Mouse (Mus musculus): Measurements from ENCODE around the gene Dcaf6.
"Not testable (repeated sequence)": the region's sequence is repeated elsewhere in the genome, so short reads cannot be mapped to it uniquely, and the experiment has no call there.

The Dcaf6 gene

DNA sequence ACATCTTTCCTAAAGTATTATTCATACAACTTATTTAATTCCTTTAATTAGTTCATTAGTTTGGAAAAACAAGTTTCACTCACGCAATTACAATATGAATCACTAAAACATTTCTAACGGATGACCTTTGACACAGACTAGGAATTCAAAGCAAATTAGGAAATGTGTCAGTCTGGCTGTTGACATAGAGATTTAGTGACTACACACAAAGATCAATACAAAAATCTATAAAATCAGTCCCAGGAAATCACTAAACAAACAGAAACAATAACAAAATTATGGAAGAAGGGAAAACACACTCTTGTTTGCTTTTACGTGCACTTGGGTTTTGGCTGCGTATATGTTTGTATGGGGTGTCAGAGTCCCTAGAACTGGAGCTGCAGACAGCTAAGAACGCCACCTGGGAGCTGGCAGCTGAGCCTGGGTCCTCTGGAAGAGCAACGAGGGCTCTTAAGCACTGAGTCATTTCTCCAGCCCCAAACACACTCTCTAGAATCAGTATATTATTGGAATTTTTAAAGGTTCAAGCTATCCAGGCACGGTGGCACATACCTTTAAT, 38.8 kb downstream of the Dcaf6 start:
- no peak for DNase-seq (ENCODE audit: low spot score in 2 of 2)

DNA sequence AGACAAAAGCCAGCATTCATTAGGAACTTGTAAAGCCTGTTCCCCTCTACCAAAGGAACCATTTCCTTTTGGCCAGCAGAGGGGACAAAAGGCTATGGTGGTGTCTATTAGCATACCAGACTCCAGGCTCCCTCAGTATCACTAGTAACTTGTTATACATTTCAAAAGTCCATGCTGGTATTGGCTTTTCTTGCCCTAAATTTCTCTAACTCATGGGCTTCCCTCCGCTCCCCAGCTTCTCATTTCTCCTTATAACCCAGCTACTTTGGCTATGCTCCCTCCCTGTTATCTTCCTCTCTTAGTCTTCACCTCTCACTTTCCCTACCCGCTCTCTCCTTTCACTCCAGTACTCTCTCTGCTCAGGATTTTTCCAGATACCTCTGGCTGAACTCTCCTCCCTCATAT, 63.9 kb downstream of the Dcaf6 start:
- no peak for DNase-seq (ENCODE audit: low spot score in 2 of 2)

DNA sequence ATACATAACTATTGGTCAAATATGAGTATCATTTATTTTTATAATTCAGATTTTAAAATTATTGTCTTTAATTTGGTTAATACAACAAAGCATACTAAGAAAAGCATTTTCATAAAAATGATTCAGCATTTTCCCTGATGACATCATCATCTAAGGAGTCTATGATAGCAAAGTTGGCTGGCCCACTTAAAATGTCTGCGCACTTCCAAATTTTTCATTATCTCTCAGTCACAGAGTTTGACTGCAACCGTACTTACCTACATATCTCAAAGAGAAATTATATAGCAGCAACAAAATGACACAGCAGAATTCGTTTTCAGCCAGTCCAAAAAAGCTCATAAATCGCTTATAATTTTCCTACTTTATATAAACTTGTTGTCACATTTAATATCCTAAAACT, 64.3 kb downstream of the Dcaf6 start:
- DNase-seq (ENCODE audit: low spot score in 2 of 2): no peak

DNA sequence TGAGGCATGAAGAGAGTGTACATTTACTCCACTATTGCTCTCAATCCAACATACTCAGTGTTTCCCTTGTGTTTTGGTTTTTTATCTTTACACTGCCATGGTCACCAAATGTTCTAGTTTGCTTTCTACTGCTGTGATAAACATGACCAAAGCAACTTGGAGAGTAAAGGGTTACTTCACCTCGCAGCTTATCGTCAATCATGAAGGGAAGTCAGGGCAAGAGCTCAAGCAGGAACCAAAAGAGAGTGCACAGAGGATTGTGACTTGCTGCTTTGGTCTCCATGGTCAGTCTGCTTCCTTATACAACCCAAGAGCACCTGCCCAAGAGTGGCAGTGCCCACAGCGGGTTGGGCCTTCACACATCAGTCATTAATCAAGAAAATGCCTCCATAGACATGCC, 65.4 kb downstream of the Dcaf6 start:
- no peak for DNase-seq (ENCODE audit: low spot score in 2 of 2)

DNA sequence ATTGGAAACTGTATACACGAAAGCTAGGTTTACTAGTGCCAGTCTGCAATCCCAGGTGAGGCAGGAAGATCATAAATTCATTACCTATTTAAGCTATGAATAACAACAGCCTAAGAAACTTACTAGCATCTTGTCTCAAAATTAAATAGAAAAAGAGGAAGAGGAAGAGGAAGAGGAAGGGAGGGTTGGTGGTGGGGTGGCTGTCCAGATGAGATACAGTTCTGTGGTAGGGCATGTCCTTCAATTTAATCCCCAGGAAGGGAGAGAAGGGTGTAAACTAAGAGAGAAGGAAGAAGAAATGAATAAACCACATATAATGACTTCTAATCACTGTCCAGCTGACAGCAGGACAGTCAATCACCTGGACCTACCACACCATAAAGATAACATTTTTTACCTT, 67.2 kb downstream of the Dcaf6 start:
- DNase-seq (ENCODE audit: low spot score in 2 of 2): no peak

DNA sequence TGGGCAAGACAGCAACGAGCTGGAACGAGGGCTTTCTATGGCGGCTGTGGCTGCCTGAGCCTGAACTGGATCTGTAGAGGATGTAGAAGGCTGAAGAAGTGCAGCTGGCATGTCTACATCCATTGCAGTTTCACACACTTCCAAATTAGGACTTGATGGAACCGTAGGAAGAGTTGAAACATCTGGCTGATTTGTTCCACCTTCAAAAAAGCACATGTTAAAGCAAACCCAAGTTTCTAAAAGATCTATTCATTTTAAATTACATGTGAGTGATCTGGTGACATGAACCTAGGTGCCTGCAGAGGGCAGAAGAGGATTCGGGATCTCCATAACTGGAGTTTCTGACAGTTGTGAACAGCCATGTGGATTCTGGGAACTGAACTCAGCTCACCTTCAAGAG, 71.6 kb downstream of the Dcaf6 start:
- no peak for DNase-seq (ENCODE audit: low spot score in 2 of 2)

DNA sequence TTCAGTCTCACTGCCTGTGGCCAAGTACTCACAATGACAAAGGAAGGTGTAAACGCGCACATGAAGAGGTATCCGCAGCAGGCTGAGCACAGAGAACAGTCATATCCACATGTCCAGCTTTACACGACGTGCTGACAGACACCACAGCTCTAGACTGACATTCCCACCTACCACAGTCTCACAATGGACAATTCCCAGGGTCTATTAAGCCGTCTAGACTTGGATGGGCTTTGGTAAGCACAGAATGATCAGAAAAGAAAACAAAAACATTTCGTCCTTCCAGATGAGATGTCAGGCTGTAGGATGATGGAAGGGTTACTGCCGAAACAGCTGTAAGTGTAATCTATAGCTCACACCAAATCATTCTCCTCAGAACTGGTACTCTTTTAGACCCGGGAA, 73.8 kb downstream of the Dcaf6 start:
- DNase-seq (ENCODE audit: low spot score in 2 of 2): no peak

DNA sequence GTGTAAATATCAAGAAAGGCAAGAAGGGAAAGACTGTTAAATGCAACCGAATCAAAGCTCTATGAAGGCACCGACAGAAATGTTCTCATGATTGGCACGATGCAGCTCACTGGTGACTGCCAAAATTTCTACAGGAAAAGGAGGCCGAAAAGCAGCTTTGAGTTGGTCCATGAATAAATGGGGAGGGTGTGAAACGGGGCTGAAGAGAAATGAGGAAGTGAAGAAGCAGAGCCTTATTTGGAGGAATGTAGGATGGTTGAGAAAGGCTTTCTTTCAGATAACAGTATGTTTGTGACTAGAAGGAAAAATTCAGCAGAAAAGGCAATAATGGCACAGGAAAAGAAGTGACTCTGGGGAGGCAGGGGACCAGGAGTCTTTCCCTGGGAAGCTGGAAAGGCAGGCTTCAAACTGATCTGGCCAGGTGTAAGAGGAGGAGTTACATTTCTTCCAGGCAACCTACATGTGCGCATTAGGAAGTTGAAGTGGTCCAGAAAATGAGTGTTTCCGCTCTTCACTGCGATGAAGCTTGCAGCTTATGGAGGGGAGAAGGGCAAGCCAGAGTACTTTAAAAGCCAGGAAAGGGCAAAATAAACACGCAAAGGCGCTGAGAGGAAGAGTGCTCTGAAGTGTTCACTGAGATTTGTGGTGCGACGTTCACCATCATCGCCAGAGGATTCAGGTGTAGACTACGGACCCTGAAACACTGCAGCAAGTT, 74.3 kb downstream of the Dcaf6 start:
- DNase-seq (ENCODE audit: low spot score in 2 of 2): no peak

DNA sequence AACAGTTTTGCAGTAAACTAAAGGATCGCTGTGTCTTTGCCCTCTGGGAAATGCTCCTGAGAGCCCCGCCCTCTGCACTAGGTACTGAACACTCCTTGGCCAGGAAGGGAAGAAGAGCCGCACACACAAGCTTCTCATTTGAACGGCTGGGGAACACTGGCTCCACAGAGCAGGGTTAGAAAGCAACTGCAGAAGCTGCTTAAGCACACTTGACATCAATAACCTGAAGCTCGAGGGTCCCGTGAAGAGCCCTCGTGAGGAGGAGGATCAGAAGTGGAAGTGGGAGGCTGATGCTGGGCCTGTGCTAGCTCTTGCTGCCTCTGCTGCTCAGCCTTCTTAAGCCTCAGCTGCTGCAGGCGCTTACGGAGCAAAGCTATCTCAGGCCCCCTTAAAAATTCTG, 86.4 kb downstream of the Dcaf6 start:
- DNase-seq (ENCODE audit: low spot score in 2 of 2): no peak

DNA sequence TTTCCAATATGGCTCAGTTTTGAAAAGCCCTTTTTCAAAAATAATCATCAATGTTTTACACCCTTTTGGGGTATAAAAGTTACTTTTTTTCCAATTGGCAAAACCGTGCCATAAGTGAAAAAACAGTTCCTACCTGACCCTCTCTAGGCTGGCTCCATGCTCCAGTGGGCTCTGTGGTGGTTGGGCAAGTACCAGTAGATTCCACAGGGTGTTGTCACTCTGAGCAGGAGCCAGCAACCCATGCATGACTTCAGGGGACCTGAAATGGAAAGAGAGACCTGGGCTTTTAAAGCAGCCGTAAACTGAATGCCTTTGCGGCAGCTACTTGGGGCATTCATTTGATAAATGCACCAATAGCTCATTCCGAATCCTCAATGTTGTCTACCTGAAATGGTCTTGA, 89.3 kb downstream of the Dcaf6 start:
- no peak for DNase-seq (ENCODE audit: low spot score in 2 of 2)

DNA sequence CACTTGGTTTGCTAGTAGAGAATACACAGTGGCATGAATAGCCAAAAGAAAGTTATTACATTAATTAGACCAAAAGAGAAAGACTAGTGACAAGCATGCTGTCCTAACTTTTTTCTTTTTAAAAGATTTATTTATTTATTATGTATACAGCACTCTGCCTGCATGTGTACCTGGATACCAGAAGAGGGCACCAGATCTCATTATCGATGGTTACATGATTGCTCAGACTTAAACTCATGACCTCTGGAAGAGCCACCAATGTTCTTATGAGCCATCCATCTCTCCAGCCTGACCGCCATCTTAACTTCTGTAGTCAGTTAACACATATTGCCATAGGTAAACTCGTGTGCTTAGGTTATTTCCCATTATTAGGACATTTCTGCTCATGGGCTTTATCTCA, 95.2 kb downstream of the Dcaf6 start:
- DNase-seq (ENCODE audit: low spot score in 2 of 2): no peak

DNA sequence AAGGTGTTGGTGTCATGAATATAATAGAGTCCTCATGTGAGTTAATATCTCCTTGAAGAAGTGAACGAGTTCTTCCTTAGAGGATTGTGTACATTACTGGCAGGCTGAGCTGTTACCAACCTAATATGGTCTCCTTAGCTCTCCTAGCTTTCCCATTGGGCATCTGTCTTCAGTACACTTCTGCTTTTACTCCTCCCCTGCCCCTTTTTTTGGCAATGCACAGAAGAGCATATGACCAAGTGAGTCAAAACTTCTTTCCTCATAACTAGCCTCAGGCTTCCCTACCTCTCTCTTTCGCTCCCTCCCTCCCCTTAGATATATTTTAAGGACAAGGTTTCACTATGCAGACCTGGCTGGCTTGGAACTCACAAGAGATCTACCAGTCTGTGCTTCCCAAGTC, 97.0 kb downstream of the Dcaf6 start:
- DNase-seq (ENCODE audit: low spot score in 2 of 2): no peak

DNA sequence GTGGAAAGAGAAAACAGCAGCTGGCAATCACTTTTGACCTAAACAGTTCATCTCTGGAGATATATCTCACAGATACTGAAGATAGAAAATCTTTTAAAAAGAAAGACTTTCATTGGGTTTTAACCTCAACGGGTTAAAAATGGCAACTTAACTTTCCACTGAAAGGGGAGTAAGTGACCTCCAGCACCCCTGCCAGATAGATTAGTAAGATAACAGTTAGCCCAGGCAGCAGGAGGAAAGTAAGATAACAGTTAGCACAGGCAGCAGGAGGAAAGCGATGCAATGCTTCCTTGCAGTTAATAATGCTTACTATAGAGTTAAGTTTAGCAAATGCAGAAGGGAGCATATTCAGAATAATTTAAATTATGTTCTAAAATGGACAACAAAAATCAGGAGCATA, 103.9 kb downstream of the Dcaf6 start:
- no peak for DNase-seq (ENCODE audit: low spot score in 2 of 2)

DNA sequence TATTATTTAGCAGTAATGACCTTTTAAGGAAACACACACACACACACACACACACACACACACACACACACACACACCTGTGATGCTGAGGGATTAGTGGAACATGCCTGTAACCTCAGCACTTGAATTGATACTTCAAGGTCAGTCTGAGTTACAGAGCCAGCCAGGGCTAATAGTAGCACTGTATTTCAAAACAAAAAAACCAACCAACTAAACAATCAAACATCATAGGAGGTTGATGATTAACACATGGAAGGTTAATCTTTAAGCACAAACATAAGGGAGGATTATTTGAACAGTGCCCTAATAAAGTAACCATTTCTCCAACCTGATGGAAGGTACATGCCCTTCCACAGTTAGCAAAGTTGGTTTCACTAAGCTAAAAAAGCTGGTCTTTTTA, 111.6 kb downstream of the Dcaf6 start:
- no peak for DNase-seq (ENCODE audit: low spot score in 2 of 2)

DNA sequence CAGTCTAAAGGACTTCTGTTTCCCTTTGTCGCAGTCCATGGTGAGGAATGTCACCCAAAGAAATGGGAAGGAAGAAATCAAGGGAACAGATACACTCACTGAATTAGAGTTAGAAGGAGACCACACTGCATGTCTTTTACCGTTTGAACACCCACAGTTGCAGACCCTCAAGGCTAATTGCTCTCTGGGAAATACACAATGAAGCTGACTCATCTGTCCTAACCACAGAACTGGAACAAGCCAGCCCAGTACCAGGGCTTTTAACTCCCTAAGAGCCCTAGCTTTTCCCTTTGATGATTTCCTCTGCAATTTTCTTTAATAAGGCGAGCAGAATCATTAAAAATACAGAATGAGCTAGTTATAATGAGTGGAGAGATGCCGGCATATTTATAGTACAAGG, 115.8 kb downstream of the Dcaf6 start:
- DNase-seq (ENCODE audit: low spot score in 2 of 2): no peak

DNA sequence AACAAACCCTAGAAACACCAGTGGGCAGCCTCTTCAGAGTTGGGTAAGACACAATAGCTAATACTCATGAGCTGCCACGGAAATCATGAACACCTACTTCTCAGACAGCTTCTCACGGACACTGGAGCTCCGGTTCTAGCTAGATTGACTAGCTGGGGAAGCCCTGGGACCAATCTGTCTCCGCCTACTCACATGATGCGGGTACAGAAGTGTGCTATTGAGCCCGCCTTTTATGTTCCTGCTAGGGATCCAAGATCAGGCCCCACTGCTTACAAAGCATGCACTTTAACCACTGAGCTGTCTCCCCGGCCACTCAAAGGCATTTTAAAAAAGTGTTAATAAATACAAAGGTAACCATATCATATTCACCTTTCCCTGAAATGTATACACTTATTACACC, 118.1 kb downstream of the Dcaf6 start:
- no peak for DNase-seq (ENCODE audit: low spot score in 2 of 2)

DNA sequence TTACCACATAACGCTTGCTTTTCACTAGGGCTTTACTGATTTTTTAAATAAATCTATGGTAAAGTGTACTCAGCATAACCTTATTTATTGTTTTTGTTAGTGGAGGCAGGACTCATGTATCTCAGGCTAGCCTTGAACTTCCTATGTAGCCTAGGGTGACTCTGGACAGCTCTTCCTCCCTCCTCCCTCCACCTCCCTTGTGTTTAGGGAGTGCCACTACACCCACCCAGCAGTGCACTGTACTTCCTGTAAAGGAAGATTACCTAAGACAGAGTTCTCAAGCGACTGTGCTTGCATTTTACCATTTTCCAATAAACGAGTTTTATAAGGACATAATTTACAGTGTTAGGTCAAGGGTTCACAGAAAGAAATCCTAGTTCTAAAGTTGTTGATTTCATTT, 127.5 kb downstream of the Dcaf6 start:
- no peak for DNase-seq (ENCODE audit: low spot score in 2 of 2)

DNA sequence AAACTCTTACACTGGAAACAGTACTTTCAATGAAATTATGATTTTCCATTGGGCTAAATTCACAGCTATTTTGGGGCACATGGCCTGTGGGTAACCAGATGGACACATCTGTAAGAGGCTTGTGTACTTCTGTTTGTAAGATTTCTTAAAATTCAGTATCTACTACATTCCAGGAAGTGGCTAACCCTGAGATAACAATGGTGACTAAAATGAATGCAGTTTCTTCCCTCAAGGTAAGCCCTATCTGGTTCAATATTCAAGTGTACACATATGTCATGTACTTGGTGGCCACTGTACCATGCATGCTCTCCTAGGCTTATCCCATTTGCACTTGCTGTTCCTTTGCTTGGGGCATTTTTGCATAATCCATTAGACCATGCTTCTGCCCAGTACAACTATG, 129.4 kb downstream of the Dcaf6 start:
- no peak for DNase-seq (ENCODE audit: low spot score in 2 of 2)

DNA sequence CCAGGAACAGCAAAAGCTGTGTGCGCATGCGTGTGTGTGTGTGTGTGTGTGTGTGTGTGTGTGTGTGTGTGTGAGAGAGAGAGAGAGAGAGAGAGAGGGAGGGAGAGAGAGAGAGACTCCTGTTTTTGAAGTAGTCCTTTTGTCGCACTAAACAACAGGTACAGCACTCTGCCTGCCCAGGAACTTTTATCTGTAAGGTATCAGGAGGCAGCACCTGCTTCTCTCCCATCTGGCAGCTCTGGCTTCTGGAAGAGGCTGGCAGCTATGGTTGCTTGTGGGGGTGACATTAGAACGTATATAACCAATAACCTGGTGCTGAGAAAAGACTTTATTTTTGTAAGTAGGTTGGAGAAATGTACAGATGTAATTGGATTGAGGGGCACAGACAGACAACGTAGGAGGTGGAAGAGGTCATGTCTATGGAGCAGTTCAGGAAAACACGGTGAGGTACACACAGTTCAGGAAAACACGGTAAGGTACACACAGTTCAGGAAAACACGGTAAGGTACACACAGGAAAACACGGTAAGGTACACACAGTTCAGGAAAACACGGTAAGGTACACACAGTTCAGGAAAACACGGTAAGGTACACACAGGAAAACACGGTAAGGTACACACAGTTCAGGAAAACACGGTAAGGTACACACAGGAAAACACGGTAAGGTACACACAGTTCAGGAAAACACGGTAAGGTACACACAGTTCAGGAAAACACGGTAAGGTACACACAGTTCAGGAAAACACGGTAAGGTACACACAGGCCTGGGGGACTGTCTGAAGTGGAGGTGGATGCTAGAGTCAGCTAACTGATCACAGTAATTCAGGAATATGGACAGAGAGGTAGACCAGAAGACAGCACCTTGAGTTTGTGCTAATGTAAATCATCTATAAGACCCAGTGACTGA, 131.6 kb downstream of the Dcaf6 start:
- DNase-seq (ENCODE audit: low spot score in 2 of 2): not testable (repeated sequence)

DNA sequence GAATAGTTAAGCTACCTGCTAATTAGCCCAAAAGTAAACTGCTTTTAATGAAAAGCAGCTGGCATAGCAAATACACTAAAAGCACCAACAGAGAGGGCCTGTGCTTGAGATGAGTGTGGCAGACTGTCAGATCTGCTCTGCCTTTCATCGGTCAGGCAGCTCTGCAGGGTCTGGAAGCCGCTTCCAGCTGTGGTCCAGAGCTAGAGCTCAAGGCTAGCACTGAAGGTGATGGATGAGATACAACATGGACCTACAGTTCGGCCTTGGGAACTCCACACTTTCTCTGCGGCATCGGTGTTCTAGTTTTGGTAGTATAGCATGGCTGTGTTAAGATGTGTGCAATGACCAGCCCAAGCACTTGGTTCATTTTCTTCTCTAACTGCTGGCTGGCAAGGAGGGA, 132.4 kb downstream of the Dcaf6 start:
- DNase-seq (ENCODE audit: low spot score in 2 of 2): no peak

DNA sequence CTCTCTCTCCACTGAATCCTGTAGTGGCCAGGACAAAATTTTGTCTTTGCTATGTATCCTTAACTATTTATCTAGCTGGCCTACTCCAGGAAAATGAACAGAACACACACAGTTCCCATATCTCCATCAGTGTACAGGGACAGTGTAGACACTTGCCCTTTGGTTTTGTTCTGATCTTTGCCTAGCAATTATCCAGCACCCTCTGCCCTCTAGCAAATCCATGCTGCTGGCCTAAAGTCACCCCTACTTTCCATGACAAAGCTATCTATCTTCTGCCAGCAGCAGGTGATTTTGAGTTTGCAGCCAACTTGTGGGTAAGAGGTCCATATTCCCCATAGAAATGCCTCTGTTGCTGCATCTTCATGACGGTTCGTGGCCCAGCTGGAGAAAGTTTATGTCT, 132.9 kb downstream of the Dcaf6 start:
- no peak for DNase-seq (ENCODE audit: low spot score in 2 of 2)

DNA sequence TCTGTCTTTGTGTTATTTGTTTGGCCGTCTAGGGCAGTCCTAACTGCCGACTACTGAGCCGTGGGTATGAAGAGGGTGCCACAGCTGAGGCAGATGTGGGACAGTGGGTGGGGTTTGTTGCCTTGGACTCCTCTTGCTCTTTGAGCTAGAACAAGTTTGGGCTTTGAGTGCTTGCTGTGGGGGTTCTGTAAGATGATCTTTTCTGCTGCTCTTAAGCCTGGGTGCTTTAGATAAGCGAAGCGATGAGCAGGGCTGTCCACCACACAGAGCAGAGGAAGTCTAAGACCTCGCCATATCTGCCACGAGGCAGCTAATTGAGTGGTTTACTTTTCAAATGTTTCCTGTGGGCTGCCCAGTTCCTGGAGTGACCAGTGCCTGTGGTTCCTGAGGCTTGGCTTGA, 137.3 kb downstream of the Dcaf6 start:
- DNase-seq (ENCODE audit: low spot score in 2 of 2): no peak

DNA sequence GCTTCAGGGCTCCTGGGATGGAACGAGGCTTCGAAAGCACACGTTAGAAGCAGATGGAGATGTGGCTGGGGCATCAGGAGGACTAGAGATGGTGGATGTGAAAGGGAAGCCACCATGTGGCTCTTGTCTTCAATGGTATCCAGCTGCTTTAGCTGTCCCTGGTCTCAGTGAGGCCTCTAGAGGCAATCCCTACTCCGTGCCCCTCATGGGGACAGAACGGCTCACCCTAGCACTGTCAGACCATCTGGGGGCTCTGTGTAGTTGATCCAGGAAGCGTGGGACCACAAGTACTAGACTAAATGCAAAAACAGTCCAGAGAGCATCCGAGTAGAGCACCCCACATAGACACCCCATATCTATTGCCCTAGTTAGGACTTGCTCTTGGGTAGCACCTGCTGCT, 138.4 kb downstream of the Dcaf6 start:
- no peak for DNase-seq (ENCODE audit: low spot score in 2 of 2)
